Mouse (Mus musculus) small intestine, adult 2 months (tissue): ENCODE data around the gene Agap1. TPM values are rescaled to one million over a fixed set of nuclear protein-coding genes. Genes with fewer than 3 reads are reported as not detected.

ENCODE experiments used
- H3K27ac ChIP-seq: fragments of 200-500 bp; 2 replicates; pipeline ENCODE4 v1.5.1; 2012; ENCODE audit warnings: low read depth, low read length, control low read depth, inconsistent platforms; ENCODE audit not compliant: insufficient read depth
- H3K27me3 ChIP-seq: fragments of 200-500 bp; 2 replicates; pipeline ENCODE4 v1.6.1; 2012; ENCODE audit warnings: mild to moderate bottlenecking, moderate library complexity, low read length, inconsistent platforms; ENCODE audit not compliant: control insufficient read depth, insufficient read depth
- H3K36me3 ChIP-seq: fragments of 200-500 bp; 2 replicates; pipeline ENCODE4 v1.6.1; 2012; ENCODE audit warnings: mild to moderate bottlenecking, low read length, control low read depth, inconsistent platforms; ENCODE audit not compliant: control insufficient read depth, insufficient read depth
- H3K4me1 ChIP-seq: fragments of 200-500 bp; 2 replicates; pipeline ENCODE4 v1.6.1; 2012; ENCODE audit warnings: low read length, inconsistent platforms, mixed read lengths; ENCODE audit not compliant: control insufficient read depth, insufficient read depth, insufficient read length
- H3K4me3 ChIP-seq: fragments of 200-500 bp; 2 replicates; pipeline ENCODE4 v1.5.1; 2012; ENCODE audit warnings: low read depth, mild to moderate bottlenecking, control low read depth, inconsistent platforms, low read length, moderate library complexity
- CTCF ChIP-seq: fragments of 200-500 bp; IDR thresholded peaks from 2 replicates; pipeline ENCODE4 v1.5.1; 2012; ENCODE audit warnings: low read depth, mild to moderate bottlenecking, control low read depth, inconsistent platforms, low read length, moderate library complexity, mixed read lengths; ENCODE audit not compliant: insufficient replicate concordance, insufficient read length; ENCODE audit errors: extremely low read depth
- POLR2A ChIP-seq: fragments of 200-500 bp; IDR thresholded peaks from 2 replicates; pipeline ENCODE4 v1.6.1; 2012; ENCODE audit warnings: low read depth, mild to moderate bottlenecking, control low read depth, inconsistent platforms, low read length, moderate library complexity
- WGBS: fragments of 180-500 bp; shearing (Covaris S2); methylation state at CpG from one replicate; pipeline ENCODE4 v1.1.7; 2018; 5-methylcytosine and 5-hydroxymethylcytosine counted together
- polyA plus RNA-seq: library from polyadenylated mRNA; depleted of rRNA; stranded (reverse); fragments of >200 nt; gene quantifications from 2 replicates; pipeline ENCODE4 v1.2.3, GENCODE M21; 2012

Gene Agap1
- polyA plus RNA-seq, 1 experiment: 27.8 TPM

GRCm38 (mm10) chr1:89736021-89736420, 281.4 kb downstream of the Agap1 start:
- H3K27ac ChIP-seq: no peak overlapping the region
- no peaks in the 10 kb centered on the region for H3K4me1 ChIP-seq
- 96% methylated on average over 6 of the region's 6 CpGs for WGBS
- peaks cover 2% of the 10 kb centered on the region; the same call in 1 of the 2 replicates for H3K36me3 ChIP-seq
- TF ChIP-seq POLR2A (no peak), CTCF (no peak)
- no peaks in the 10 kb centered on the region for H3K27me3 ChIP-seq
- no peak overlapping the region for H3K4me3 ChIP-seq

DNA sequence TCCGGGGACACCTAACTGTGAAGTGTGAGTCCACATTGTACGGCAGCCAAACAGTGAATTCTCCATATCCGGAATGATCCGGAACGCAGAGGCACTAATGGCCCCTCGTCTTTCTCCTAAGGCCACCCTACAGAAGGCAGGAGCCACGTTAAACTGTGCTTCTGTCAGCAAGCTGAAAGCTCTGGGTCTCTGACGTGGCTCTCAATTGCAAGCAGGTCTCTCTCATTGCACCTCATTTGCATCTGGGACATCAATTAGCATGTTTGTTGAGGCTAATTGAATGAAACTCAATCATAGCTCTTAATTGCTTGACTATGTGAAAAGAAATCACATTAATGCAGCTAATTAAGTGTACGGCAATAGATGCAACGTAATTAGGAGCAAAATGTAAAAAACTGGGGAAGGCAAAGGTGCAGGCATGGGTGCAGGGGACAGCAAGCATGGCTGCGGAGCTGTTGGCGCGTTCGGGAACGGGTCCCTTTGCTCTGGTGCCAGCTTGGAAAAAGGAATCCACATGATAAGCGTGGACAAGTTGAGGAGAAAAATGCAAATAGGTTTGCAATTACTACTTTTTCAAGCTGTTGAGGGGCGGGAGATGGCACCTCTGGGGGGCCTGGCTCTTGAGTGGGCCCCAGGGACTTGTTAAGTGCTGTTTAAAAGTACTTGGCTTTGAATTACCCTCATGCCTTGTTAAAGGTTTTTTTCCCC, 284.6 kb downstream of the Agap1 start:
- TF ChIP-seq CTCF (no peak), POLR2A (no peak)
- no peaks in the 10 kb centered on the region for H3K4me1 ChIP-seq
- no peaks in the 10 kb centered on the region for H3K27me3 ChIP-seq
- H3K4me3 ChIP-seq: no peak overlapping the region
- no peak overlapping the region for H3K27ac ChIP-seq
- 93% methylated on average over 17 of the region's 17 CpGs for whole genome bisulfite sequencing
- H3K36me3 ChIP-seq: peaks cover 5% of the 10 kb centered on the region; the same call in 1 of the 2 replicates

- Histone ChIP-seq H3K27ac (no peak overlapping the region), H3K4me1 (no peaks in the 10 kb centered on the region), H3K36me3 (peaks cover 5% of the 10 kb centered on the region; the same call in 1 of the 2 replicates), H3K4me3 (no peak overlapping the region), H3K27me3 (no peaks in the 10 kb centered on the region)
- 79% methylated on average over 3 of the region's 3 CpGs for WGBS
- no peak for TF ChIP-seq POLR2A
- no peak for TF ChIP-seq CTCF
Measured at GRCm38 (mm10) chr1:89739775-89740099, 285.1 kb downstream of the Agap1 start.

DNA sequence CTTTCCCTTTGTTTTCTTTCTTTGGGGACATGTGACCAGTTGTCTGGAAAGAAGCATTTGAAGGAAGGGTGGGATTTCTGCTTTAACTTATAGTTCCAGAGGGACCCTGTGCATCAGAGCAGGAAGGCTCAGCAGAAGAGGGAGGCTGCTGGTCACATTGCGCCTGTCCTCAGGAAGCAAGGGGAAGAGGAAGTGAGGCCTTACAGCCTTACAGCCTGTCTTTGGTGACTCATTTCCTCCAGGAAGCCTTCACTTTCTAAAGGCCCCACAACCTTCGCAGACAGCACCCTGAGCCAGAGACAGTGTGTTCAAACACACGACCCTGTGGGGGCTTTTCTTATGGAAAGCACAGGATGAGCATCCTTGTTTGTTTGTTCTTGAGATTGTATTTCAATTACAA, 287.8 kb downstream of the Agap1 start:
- WGBS: 75% methylated on average over 3 of the region's 3 CpGs
- Histone ChIP-seq H3K4me3 (no peak overlapping the region), H3K27ac (no peak overlapping the region), H3K27me3 (no peaks in the 10 kb centered on the region), H3K4me1 (no peaks in the 10 kb centered on the region), H3K36me3 (peaks cover 8% of the 10 kb centered on the region; the same call in 1 of the 2 replicates)
- TF ChIP-seq CTCF (no peak), POLR2A (no peak)

DNA sequence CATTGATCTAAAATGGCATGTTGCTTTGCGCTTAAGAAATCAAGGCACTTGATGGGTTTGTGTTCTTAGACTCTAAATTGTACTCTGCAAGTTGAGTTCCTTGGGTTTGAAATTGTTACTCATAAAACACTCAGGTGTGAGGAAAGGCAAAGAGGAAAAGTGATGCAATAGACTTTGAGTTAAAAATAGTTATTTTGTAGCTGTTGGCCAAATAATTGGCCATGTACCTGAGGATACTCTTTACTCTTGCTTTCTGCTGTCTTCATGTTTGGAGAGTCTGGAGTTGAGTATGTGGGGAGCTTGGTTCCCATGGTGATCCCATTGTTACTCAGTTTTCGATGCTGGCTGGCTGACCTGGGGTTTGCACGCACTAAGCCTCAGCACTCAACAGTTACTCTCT, 291.6 kb downstream of the Agap1 start:
- Histone ChIP-seq H3K4me1 (no peaks in the 10 kb centered on the region), H3K4me3 (no peak overlapping the region), H3K27ac (no peak overlapping the region), H3K36me3 (peaks cover 6% of the 10 kb centered on the region; the same call in 1 of the 2 replicates), H3K27me3 (no peaks in the 10 kb centered on the region)
- 92% methylated on average over 3 of the region's 3 CpGs for WGBS
- no peak for TF ChIP-seq CTCF

DNA sequence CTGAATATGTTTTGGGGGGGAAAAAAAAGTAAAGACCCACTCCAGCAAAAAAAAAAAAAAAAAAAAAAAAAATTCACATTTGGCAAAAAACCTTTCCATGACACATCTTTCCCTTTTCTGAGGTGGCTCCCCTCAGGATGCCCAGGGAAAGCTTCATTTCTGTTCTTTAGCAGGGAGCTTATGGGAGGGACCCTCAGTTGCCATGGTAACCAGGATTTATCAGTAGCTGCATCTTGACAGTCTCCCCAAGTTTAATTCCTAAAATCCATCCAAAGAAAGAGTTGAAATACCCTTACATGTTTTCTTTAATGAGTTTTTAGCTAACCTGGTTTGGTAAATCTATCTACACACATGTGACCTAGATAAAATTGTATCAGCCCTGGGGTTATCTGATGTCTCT, 295.1 kb downstream of the Agap1 start:
- Histone ChIP-seq H3K36me3 (0 out of 2 replicates have a peak, but pooled peaks cover 3% of the 10 kb centered on the region), H3K4me3 (no peak overlapping the region), H3K27me3 (no peaks in the 10 kb centered on the region), H3K27ac (no peak overlapping the region), H3K4me1 (no peaks in the 10 kb centered on the region)
- no peak for TF ChIP-seq POLR2A

GRCm38 (mm10) chr1:89750495-89750894, 295.9 kb downstream of the Agap1 start:
- Histone ChIP-seq H3K4me3 (no peak overlapping the region), H3K36me3 (no peaks in the 10 kb centered on the region), H3K27ac (no peak overlapping the region), H3K4me1 (no peaks in the 10 kb centered on the region), H3K27me3 (no peaks in the 10 kb centered on the region)
- 71% methylated on average over 9 of the region's 9 CpGs for WGBS
- TF ChIP-seq POLR2A: no peak

- H3K4me1 ChIP-seq: no peaks in the 10 kb centered on the region
- no peaks in the 10 kb centered on the region for H3K36me3 ChIP-seq
- TF ChIP-seq CTCF (no peak), POLR2A (no peak)
- H3K4me3 ChIP-seq: no peak overlapping the region
- no peaks in the 10 kb centered on the region for H3K27me3 ChIP-seq
- 78% methylated on average over 21 of the region's 21 CpGs for WGBS
- H3K27ac ChIP-seq: no peak overlapping the region
Measured at GRCm38 (mm10) chr1:89750921-89751320, 296.3 kb downstream of the Agap1 start.
